Mouse (Mus musculus): ENCODE data around the gene Acss1. TPM values are rescaled to one million over a fixed set of nuclear protein-coding genes. Genes with fewer than 3 reads are reported as not detected.

Acss1 gene
- polyA plus RNA-seq, 1 experiment from 2014 or later, result 10.0 TPM

DNA sequence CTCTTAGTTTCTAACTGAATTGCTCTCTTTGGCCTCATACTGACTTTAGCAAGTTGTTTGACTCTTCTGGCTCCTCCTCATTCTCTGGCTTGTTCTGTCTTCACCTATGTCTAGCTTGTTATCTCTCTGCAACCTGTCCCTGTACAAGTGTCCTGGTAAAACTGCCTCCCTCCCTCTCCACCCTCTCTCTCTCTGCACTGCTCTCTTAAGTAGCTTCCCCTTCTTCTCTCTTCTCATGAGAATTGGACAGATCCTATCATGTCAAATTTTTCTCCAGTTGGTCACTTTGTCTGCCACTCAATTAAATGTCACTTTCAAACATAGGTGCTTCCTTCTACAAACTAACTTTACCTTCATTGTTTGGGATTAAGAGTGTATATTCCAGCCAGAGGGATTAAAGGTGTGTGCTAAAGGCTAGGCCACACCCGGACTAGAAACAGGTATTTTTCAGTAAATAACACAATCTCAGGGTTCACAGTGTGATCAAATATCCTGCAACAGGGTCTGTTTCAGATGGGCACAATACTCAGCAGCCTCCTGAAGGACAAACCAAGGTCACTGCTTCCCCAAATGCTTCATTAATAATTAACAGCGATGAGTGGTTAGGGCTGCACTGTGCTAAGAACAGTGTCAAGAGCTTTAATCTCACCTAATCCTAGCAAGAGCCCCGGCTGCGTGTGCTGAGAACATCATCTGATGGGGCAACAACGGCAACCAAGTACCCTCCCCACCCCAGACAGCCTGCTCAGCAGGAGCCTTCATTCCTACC lies 4.0 kb downstream of the Acss1 start:
- Histone ChIP-seq H3K4me2 (ENCODE audit: low read depth, low read length) (no peak overlapping the region), H3K9ac (replicated peaks; ENCODE audit: low read length) (no peak overlapping the region), H3K27ac (replicated peaks; ENCODE audit: low read depth, low read length) (no peak overlapping the region), H3K9me3 (replicated peaks; ENCODE audit: control insufficient read depth, low read length) (no peaks in the 10 kb centered on the region), H3K4me3 (ENCODE audit: low read depth, low read length) (no peak overlapping the region), H3K36me3 (replicated peaks; ENCODE audit: control insufficient read depth, insufficient read depth, low read depth, low read length) (no peaks in the 10 kb centered on the region), H3K4me1 (ENCODE audit: control insufficient read depth, insufficient read depth, low read length) (no peaks in the 10 kb centered on the region), H3K27me3 (ENCODE audit: control insufficient read depth, insufficient read depth, low read length) (peaks cover 8% of the 10 kb centered on the region; the same call in 1 of the 2 replicates)
- WGBS, result 81% methylated on average over 5 of the region's 5 CpGs
- no peak for ATAC-seq (replicated peaks; ENCODE audit: insufficient number of reproducible peaks, low FRiP score, low TSS enrichment, low read depth)
- no peak for DNase-seq (ENCODE audit: low spot score)

DNA sequence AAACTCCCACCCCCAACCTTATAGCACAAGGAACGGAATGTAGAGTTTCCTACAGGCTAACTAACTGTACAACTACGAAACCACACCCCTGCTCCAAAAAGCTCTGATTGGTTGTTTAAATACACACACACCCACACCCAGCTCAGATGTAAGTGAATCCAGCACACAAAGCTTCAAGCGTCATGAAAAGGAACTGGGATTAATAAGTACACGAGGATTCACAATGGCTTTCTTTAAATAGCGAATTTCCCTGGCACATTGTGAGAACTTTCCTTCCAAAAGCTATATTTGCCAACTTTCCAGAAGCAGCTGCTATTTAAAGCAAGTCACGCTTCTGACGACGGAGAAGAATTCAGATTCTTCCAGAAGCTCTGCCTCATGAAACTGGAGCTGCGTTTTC lies 5.0 kb downstream of the Acss1 start:
- no peak overlapping the region for H3K4me2 ChIP-seq (ENCODE audit: low read depth, low read length)
- ATAC-seq (replicated peaks; ENCODE audit: insufficient number of reproducible peaks, low FRiP score, low TSS enrichment, low read depth), result no peak
- H3K27me3 ChIP-seq (ENCODE audit: control insufficient read depth, insufficient read depth, low read length), result peaks cover 8% of the 10 kb centered on the region; the same call in 1 of the 2 replicates
- no peak overlapping the region for H3K4me3 ChIP-seq (ENCODE audit: low read depth, low read length)
- H3K36me3 ChIP-seq (replicated peaks; ENCODE audit: control insufficient read depth, insufficient read depth, low read depth, low read length), result no peaks in the 10 kb centered on the region
- no peaks in the 10 kb centered on the region for H3K9me3 ChIP-seq (replicated peaks; ENCODE audit: control insufficient read depth, low read length)
- no peaks in the 10 kb centered on the region for H3K4me1 ChIP-seq (ENCODE audit: control insufficient read depth, insufficient read depth, low read length)
- DNase-seq (ENCODE audit: low spot score), result no peak
- H3K27ac ChIP-seq (replicated peaks; ENCODE audit: low read depth, low read length), result no peak overlapping the region
- H3K9ac ChIP-seq (replicated peaks; ENCODE audit: low read length), result no peak overlapping the region
- WGBS, result 78% methylated on average over 9 of the region's 9 CpGs

DNA sequence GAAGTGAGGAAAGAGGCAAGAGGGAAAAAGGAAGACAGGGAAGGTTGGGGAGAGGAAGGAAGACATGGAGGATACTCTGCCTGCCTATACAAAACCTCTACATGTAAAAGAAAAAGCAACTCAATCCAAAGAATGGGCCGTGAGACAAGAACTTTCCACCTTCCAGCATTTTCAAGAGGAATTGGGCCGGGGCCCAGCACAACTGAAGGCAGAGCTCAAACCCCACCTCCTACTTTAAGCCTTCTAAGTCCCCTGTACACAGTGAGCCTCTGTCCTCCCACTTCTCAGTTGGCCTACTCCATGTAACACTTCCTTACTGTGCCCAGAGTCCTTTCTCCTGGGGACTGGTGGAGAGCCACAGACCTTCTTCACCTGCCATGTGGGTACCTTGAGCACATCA lies 6.3 kb downstream of the Acss1 start:
- ATAC-seq (replicated peaks; ENCODE audit: insufficient number of reproducible peaks, low FRiP score, low TSS enrichment, low read depth), result no peak
- H3K27me3 ChIP-seq (ENCODE audit: control insufficient read depth, insufficient read depth, low read length), result 0 out of 2 replicates have a peak, but pooled peaks cover 4% of the 10 kb centered on the region

DNA sequence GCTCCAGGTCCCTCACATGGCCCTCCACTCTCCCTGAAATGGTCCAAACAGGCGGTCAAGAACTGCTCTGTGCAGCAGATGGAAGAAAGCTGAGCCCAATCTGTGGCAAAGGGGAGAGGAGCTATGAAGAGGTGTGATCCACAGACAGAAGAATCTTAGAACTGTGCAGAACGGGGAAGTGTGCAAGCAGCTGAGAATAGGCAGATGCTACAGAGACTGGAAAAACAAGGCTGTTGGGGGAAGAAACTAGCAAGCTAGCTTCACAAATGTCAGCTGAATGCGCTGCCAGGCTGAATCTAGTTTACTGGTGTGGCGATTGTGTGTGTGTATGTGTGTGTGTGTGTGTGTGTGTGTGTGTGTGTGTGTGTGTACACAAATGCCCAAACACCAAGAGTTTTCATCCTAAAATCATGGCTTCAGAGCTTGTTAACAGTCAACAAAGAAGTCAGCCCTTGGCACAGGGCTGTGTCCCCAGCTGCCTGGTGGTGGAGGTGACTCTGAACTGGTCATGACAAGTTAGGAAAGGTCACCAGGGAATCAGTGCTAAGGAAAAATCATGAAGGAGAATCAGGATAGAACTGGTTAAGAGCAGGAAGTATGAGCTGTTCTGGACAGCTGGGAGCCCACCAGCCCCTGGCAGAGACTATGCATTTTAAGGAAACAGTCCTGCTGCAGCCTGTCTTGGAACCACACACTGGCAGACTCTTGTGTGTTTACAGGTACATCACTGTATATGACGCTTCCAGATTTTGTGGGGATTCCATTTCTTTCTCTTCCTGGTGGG lies 7.4 kb downstream of the Acss1 start:
- Histone ChIP-seq H3K27ac (replicated peaks; ENCODE audit: low read depth, low read length) (no peak overlapping the region), H3K9ac (replicated peaks; ENCODE audit: low read length) (no peak overlapping the region), H3K4me2 (ENCODE audit: low read depth, low read length) (no peak overlapping the region), H3K4me1 (ENCODE audit: control insufficient read depth, insufficient read depth, low read length) (no peaks in the 10 kb centered on the region), H3K36me3 (replicated peaks; ENCODE audit: control insufficient read depth, insufficient read depth, low read depth, low read length) (no peaks in the 10 kb centered on the region), H3K4me3 (ENCODE audit: low read depth, low read length) (no peak overlapping the region), H3K9me3 (replicated peaks; ENCODE audit: control insufficient read depth, low read length) (no peaks in the 10 kb centered on the region), H3K27me3 (ENCODE audit: control insufficient read depth, insufficient read depth, low read length) (no peaks in the 10 kb centered on the region)
- 84% methylated on average over 5 of the region's 5 CpGs for WGBS
- ATAC-seq (replicated peaks; ENCODE audit: insufficient number of reproducible peaks, low FRiP score, low TSS enrichment, low read depth), result no peak
- no peak for DNase-seq (ENCODE audit: low spot score)

More for the DNA sequence above, 6.3 kb downstream of the Acss1 start:
- WGBS, result 79% methylated on average over 2 of the region's 2 CpGs
- H3K9ac ChIP-seq (replicated peaks; ENCODE audit: low read length), result no peak overlapping the region
- H3K4me3 ChIP-seq (ENCODE audit: low read depth, low read length), result no peak overlapping the region
- H3K27ac ChIP-seq (replicated peaks; ENCODE audit: low read depth, low read length), result no peak overlapping the region
- H3K36me3 ChIP-seq (replicated peaks; ENCODE audit: control insufficient read depth, insufficient read depth, low read depth, low read length), result no peaks in the 10 kb centered on the region
- H3K9me3 ChIP-seq (replicated peaks; ENCODE audit: control insufficient read depth, low read length), result no peaks in the 10 kb centered on the region
- H3K4me1 ChIP-seq (ENCODE audit: control insufficient read depth, insufficient read depth, low read length), result no peaks in the 10 kb centered on the region
- no peak overlapping the region for H3K4me2 ChIP-seq (ENCODE audit: low read depth, low read length)
- no peak for DNase-seq (ENCODE audit: low spot score)

DNA sequence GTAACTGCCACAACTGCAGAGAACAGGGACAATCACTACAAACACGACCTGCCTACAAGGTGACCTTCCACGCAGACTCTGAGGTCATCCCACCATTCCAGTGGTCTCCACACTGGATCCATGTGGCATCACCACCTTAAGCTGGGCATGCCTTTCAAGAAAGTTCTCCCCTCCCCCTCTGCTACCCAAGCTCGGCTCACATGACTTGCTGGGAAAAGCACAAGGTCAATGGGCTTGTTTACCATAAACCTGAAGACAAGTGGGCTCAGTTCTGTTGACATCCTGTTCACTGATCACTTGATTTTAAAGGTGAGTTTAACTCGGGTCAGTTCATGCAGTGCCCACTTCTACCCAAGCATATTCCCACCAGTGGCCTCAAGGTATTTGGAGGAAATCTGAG lies 8.3 kb downstream of the Acss1 start:
- no peaks in the 10 kb centered on the region for H3K4me1 ChIP-seq (ENCODE audit: control insufficient read depth, insufficient read depth, low read length)
- H3K36me3 ChIP-seq (replicated peaks; ENCODE audit: control insufficient read depth, insufficient read depth, low read depth, low read length), result no peaks in the 10 kb centered on the region
- no peaks in the 10 kb centered on the region for H3K27me3 ChIP-seq (ENCODE audit: control insufficient read depth, insufficient read depth, low read length)
- DNase-seq (ENCODE audit: low spot score) (no peak), ATAC-seq (replicated peaks; ENCODE audit: insufficient number of reproducible peaks, low FRiP score, low TSS enrichment, low read depth) (no peak)
- H3K9ac ChIP-seq (replicated peaks; ENCODE audit: low read length), result no peak overlapping the region
- WGBS, result 61% methylated on average over 4 of the region's 4 CpGs
- no peaks in the 10 kb centered on the region for H3K9me3 ChIP-seq (replicated peaks; ENCODE audit: control insufficient read depth, low read length)
- H3K4me2 ChIP-seq (ENCODE audit: low read depth, low read length), result no peak overlapping the region
- H3K27ac ChIP-seq (replicated peaks; ENCODE audit: low read depth, low read length), result no peak overlapping the region
- no peak overlapping the region for H3K4me3 ChIP-seq (ENCODE audit: low read depth, low read length)

DNA sequence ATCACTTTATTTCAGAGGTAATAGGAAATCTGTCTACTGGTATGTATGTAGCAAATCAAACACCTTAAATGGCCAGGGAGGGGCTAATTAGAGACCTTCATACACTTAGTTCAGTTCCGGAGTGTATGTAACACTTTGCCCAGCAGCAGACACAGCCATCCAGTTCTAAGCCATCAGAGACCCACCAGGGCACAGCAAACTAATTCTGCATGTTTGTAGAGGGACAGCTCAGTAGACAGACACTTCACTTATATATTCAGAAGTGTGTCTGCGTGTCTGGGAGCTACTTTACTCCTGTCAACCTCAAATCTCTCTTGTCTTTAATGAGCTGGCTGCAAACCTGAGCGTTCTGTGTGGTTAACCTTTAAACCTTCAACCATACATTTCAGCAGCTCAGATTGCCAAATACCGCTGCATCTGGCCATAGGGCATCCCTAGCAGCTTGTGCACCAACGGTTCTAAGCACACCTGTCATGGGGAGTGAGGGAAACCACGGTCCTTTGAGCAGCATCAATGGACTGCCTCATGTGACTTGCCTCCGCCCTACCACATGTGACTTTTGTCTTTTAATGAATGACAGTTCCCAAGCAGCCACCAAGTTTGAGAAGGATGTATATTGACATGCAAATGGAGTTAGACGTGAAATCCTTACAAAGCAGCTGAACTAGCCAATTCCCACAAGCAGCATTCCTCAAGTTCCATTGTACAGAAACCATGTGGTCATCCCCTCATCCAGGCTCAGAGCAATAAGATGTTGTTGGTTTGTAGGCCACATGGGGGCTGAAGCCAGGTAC lies 11.1 kb downstream of the Acss1 start:
- Histone ChIP-seq H3K9me3 (replicated peaks; ENCODE audit: control insufficient read depth, low read length) (no peaks in the 10 kb centered on the region), H3K27me3 (ENCODE audit: control insufficient read depth, insufficient read depth, low read length) (no peaks in the 10 kb centered on the region), H3K4me1 (ENCODE audit: control insufficient read depth, insufficient read depth, low read length) (no peaks in the 10 kb centered on the region), H3K4me2 (ENCODE audit: low read depth, low read length) (no peak overlapping the region), H3K9ac (replicated peaks; ENCODE audit: low read length) (no peak overlapping the region), H3K27ac (replicated peaks; ENCODE audit: low read depth, low read length) (no peak overlapping the region), H3K4me3 (ENCODE audit: low read depth, low read length) (no peak overlapping the region), H3K36me3 (replicated peaks; ENCODE audit: control insufficient read depth, insufficient read depth, low read depth, low read length) (no peaks in the 10 kb centered on the region)
- no peak for DNase-seq (ENCODE audit: low spot score)
- 59% methylated on average over 8 of the region's 8 CpGs for WGBS
- ATAC-seq (replicated peaks; ENCODE audit: insufficient number of reproducible peaks, low FRiP score, low TSS enrichment, low read depth), result peak; percentile 74

DNA sequence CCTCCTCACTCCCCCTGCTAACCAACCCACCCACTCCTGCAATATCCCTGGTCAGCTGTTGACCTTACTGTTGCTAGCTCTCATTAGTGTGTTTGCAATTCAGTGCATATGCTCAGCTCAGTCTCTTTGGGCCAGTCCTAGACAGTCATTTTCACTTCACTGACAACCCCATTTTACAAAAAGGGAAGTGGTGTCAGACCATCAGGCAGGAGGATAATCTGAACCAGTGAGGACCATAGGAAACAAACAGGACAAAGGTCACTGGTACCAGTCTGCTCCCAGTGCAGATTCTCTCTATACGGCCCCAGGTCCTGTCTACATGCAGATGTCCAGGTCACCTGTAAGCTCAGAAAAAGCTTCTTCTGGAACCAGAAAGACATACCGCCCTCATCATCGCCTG lies 12.2 kb downstream of the Acss1 start:
- no peak for DNase-seq (ENCODE audit: low spot score)
- H3K9ac ChIP-seq (replicated peaks; ENCODE audit: low read length), result no peak overlapping the region
- H3K36me3 ChIP-seq (replicated peaks; ENCODE audit: control insufficient read depth, insufficient read depth, low read depth, low read length), result no peaks in the 10 kb centered on the region
- no peaks in the 10 kb centered on the region for H3K27me3 ChIP-seq (ENCODE audit: control insufficient read depth, insufficient read depth, low read length)
- no peaks in the 10 kb centered on the region for H3K9me3 ChIP-seq (replicated peaks; ENCODE audit: control insufficient read depth, low read length)
- H3K4me1 ChIP-seq (ENCODE audit: control insufficient read depth, insufficient read depth, low read length), result peaks cover 2% of the 10 kb centered on the region; the same call in 1 of the 2 replicates
- no peak overlapping the region for H3K4me3 ChIP-seq (ENCODE audit: low read depth, low read length)
- no peak for ATAC-seq (replicated peaks; ENCODE audit: insufficient number of reproducible peaks, low FRiP score, low TSS enrichment, low read depth)
- no peak overlapping the region for H3K4me2 ChIP-seq (ENCODE audit: low read depth, low read length)
- H3K27ac ChIP-seq (replicated peaks; ENCODE audit: low read depth, low read length), result no peak overlapping the region
- WGBS, result 88% methylated on average over 3 of the region's 3 CpGs
